11 mouse cellular contexts compared by ENCODE assay signal in genomic region chr6:67451330-67451729, GRCm38 (mm10). TPM values are rescaled to one million over a fixed set of nuclear protein-coding genes. Genes with fewer than 3 reads are reported as not detected.
DNase-seq lines count a peak whose midpoint lies in the region; ATAC-seq and TF ChIP-seq lines count a peak whose summit lies in the region.
"Had no signal": no experiment of that assay in that cellular context is flagged by ENCODE, and none has a peak within 500 bp of the region (broad histone marks: within the 10 kb centered on the region; RNA-seq: fewer than 3 reads in every experiment).

No protein-coding gene starts in this region.

- no peaks in the 10 kb centered on the region for H3K9me3 ChIP-seq in forebrain, embryonic 14.5 days (replicated peaks; ENCODE audit: control insufficient read depth, low read length)
- H3K9me3 ChIP-seq in forebrain, embryonic 16.5 days (ENCODE audit: control insufficient read depth, low read length) = no peaks in the 10 kb centered on the region
- H3K9me3 ChIP-seq in lung, postnatal 0 days (ENCODE audit: low read length) = no peaks in the 10 kb centered on the region
- H3K9me3 ChIP-seq in heart, embryonic 12.5 days (replicated peaks) = no peaks in the 10 kb centered on the region
- H3K9me3 ChIP-seq: lung, embryonic 15.5 days; stomach, embryonic 15.5 days had no signal

- no peak overlapping the region for H3K9ac ChIP-seq in forebrain, embryonic 14.5 days (ENCODE audit: low read length)
- H3K9ac ChIP-seq in forebrain, embryonic 16.5 days (replicated peaks; ENCODE audit: low read depth, low read length) = no peak overlapping the region
- no peak overlapping the region for H3K9ac ChIP-seq in lung, postnatal 0 days (replicated peaks; ENCODE audit: low read depth)
- H3K9ac ChIP-seq in heart, embryonic 12.5 days = no peak overlapping the region
- H3K9ac ChIP-seq: lung, embryonic 15.5 days; stomach, embryonic 15.5 days had no signal

- intact Hi-C loops in left cerebral cortex, postnatal 4 days (cut with DNase I) = no loop called here

- no peaks in the 10 kb centered on the region for H3K4me1 ChIP-seq in forebrain, embryonic 14.5 days (ENCODE audit: control insufficient read depth, insufficient read depth, low read length)
- no peaks in the 10 kb centered on the region for H3K4me1 ChIP-seq in forebrain, embryonic 16.5 days (replicated peaks; ENCODE audit: control insufficient read depth, insufficient read depth, low read length)
- no peaks in the 10 kb centered on the region for H3K4me1 ChIP-seq in lung, postnatal 0 days (ENCODE audit: insufficient read depth, low read depth, low read length)
- no peaks in the 10 kb centered on the region for H3K4me1 ChIP-seq in heart, embryonic 12.5 days (replicated peaks)
- H3K4me1 ChIP-seq: lung, embryonic 15.5 days; stomach, embryonic 15.5 days had no signal

- TF ChIP-seq CTCF in lung, postnatal 0 days (IDR thresholded peaks at IDR 0.05) = peak; percentile 49
- TF ChIP-seq CTCF in Patski (IDR thresholded peaks at IDR 0.05) = peak; percentile 69

- H3K36me3 ChIP-seq in forebrain, embryonic 14.5 days (ENCODE audit: control insufficient read depth, insufficient read depth, low read length) = no peaks in the 10 kb centered on the region
- H3K36me3 ChIP-seq in forebrain, embryonic 16.5 days (ENCODE audit: control insufficient read depth, insufficient read depth) = no peaks in the 10 kb centered on the region
- no peaks in the 10 kb centered on the region for H3K36me3 ChIP-seq in lung, postnatal 0 days (ENCODE audit: insufficient read depth, low read length)
- no peaks in the 10 kb centered on the region for H3K36me3 ChIP-seq in heart, embryonic 12.5 days
- H3K36me3 ChIP-seq: lung, embryonic 15.5 days; stomach, embryonic 15.5 days had no signal

- no peak overlapping the region for H3K27ac ChIP-seq in forebrain, embryonic 14.5 days (ENCODE audit: low read depth, low read length)
- no peak overlapping the region for H3K27ac ChIP-seq in forebrain, embryonic 16.5 days (ENCODE audit: low read length)
- H3K27ac ChIP-seq in lung, postnatal 0 days (ENCODE audit: low read length) = no peak overlapping the region
- H3K27ac ChIP-seq in heart, embryonic 12.5 days (ENCODE audit: poor library complexity, severe bottlenecking) = no peak overlapping the region
- H3K27ac ChIP-seq: lung, embryonic 15.5 days; stomach, embryonic 15.5 days had no signal

- no peak overlapping the region for H3K4me2 ChIP-seq in forebrain, embryonic 14.5 days (ENCODE audit: low read length)
- no peak overlapping the region for H3K4me2 ChIP-seq in forebrain, embryonic 16.5 days (ENCODE audit: low read length)
- H3K4me2 ChIP-seq in lung, postnatal 0 days (replicated peaks; ENCODE audit: low read depth, low read length) = no peak overlapping the region
- H3K4me2 ChIP-seq in heart, embryonic 12.5 days = no peak overlapping the region
- H3K4me2 ChIP-seq: lung, embryonic 15.5 days; stomach, embryonic 15.5 days had no signal

- CTCF ChIA-PET in Patski (lab: Charles Lee) = interaction anchor here (0.7 to 4.4 kb wide), 11 partner anchors 10 to 283 kb away, joined by 3 to 40 read pairs (median 4); no protein-coding TSS in a partner anchor

- DNase-seq in forebrain, embryonic 14.5 days (ENCODE audit: low spot score) = peak; percentile 72
- DNase-seq in lung, postnatal 0 days (ENCODE audit: low spot score) = peak; percentile 32
- DNase-seq in lung, postnatal 25 days (ENCODE audit: low spot score) = no peak
- no peak for DNase-seq in Patski (ENCODE audit: low read depth, low spot score)
- peak; percentile 9 for DNase-seq in left cerebral cortex, postnatal 4 days
- no peak for DNase-seq in gastrocnemius, adult 18-20 months (ENCODE audit: low spot score)

- H3K4me3 ChIP-seq in forebrain, embryonic 14.5 days (ENCODE audit: low read depth, low read length) = no peak overlapping the region
- no peak overlapping the region for H3K4me3 ChIP-seq in forebrain, embryonic 16.5 days (replicated peaks; ENCODE audit: low read length)
- H3K4me3 ChIP-seq in lung, postnatal 0 days (ENCODE audit: low read depth, low read length) = no peak overlapping the region
- no peak overlapping the region for H3K4me3 ChIP-seq in heart, embryonic 12.5 days
- H3K4me3 ChIP-seq: lung, embryonic 15.5 days; stomach, embryonic 15.5 days had no signal

- H3K27me3 ChIP-seq in forebrain, embryonic 14.5 days (replicated peaks; ENCODE audit: control insufficient read depth, insufficient read depth, low read length) = no peaks in the 10 kb centered on the region
- no peaks in the 10 kb centered on the region for H3K27me3 ChIP-seq in forebrain, embryonic 16.5 days (replicated peaks; ENCODE audit: control insufficient read depth, insufficient read depth, low read length)
- no peaks in the 10 kb centered on the region for H3K27me3 ChIP-seq in lung, postnatal 0 days (replicated peaks; ENCODE audit: insufficient read depth, low read length)
- no peaks in the 10 kb centered on the region for H3K27me3 ChIP-seq in Patski
- no peaks in the 10 kb centered on the region for H3K27me3 ChIP-seq in heart, embryonic 12.5 days (replicated peaks)
- H3K27me3 ChIP-seq: lung, embryonic 15.5 days; stomach, embryonic 15.5 days had no signal

- in situ Hi-C loops in Patski (cut with MboI; ENCODE audit: low pct_unique_long_range_greater_than_20kb) = loop anchor here (5.0 to 10.0 kb wide), 2 partner anchors 81 to 243 kb away; no protein-coding TSS in a partner anchor

- 48% methylated on average over 5 of the region's 5 CpGs for WGBS in forebrain, embryonic 14.5 days
- 39% methylated on average over 5 of the region's 5 CpGs for WGBS in forebrain, embryonic 16.5 days
- WGBS in lung, postnatal 0 days = 46% methylated on average over 5 of the region's 5 CpGs
- 50% methylated on average over 5 of the region's 5 CpGs for WGBS in heart, embryonic 12.5 days

- no peak for TF ChIP-seq EP300 in lung, postnatal 0 days (IDR thresholded peaks at IDR 0.05)

- ATAC-seq in forebrain, embryonic 14.5 days = no peak; the same call in 1 of the 2 replicates
- no peak; the same call in 1 of the 2 replicates for ATAC-seq in forebrain, embryonic 16.5 days
- no peak for ATAC-seq in lung, postnatal 0 days
- ATAC-seq in Patski = no peak
- no peak for ATAC-seq in heart, embryonic 12.5 days (ENCODE audit: insufficient number of reproducible peaks, low FRiP score)

- POLR2A ChIA-PET in Patski (lab: Charles Lee) = no interaction called here

RNA-seq across cellular contexts. Expression of gene Il23r, which starts 40.3 kb away (rescaled TPM):
- not detected in 2 replicates for polyA plus RNA-seq in forebrain, embryonic 14.5 days (2014; fragmentation: Nextera tagmentation; extraction: Ambion mirVana)
- not detected in 2 replicates for polyA plus RNA-seq in forebrain, embryonic 16.5 days (2015; fragmentation: Nextera tagmentation; extraction: Ambion mirVana)
- not detected in 2 replicates for polyA plus RNA-seq in lung, postnatal 0 days (2015; fragmentation: Nextera tagmentation; extraction: Ambion mirVana)
- 0.28 TPM for polyA plus RNA-seq in Patski (2021)
- total RNA-seq in left cerebral cortex, postnatal 4 days (2021) = not detected
- not detected for total RNA-seq in gastrocnemius, adult 18-20 months (2021)
- not detected in 2 replicates for polyA plus RNA-seq in heart, embryonic 12.5 days (2016; fragmentation: Nextera tagmentation; extraction: Ambion mirVana)
- total RNA-seq: heart, adult 18-20 months had no signal
- polyA plus RNA-seq: lung, embryonic 15.5 days had no signal

Comparison
In these comparisons a context has a peak if more than half of its experiments do, and no peak if none do; other contexts are left out.
1. DNase-seq: peak in forebrain, embryonic 14.5 days (single experiment), lung, postnatal 0 days (single experiment) and left cerebral cortex, postnatal 4 days (single experiment); none in lung, postnatal 25 days (single experiment), Patski (single experiment) and gastrocnemius, adult 18-20 months (single experiment).